Mouse (Mus musculus) cerebellum, adult 2 months (tissue): ENCODE data around the gene Urm1.

ENCODE experiments used
- CTCF ChIP-seq: fragments of 200-500 bp; IDR thresholded peaks from 2 replicates; pipeline ENCODE4 v1.5.1; 2011; ENCODE audit warnings: low read depth, mild to moderate bottlenecking, control low read depth, low read length, moderate library complexity, borderline replicate concordance; ENCODE audit not compliant: insufficient read depth
- POLR2A ChIP-seq: fragments of 200-500 bp; IDR thresholded peaks from 2 replicates; pipeline ENCODE4 v1.6.1; 2011; ENCODE audit warnings: low read length, control low read depth, borderline replicate concordance; ENCODE audit not compliant: insufficient read depth

DNA sequence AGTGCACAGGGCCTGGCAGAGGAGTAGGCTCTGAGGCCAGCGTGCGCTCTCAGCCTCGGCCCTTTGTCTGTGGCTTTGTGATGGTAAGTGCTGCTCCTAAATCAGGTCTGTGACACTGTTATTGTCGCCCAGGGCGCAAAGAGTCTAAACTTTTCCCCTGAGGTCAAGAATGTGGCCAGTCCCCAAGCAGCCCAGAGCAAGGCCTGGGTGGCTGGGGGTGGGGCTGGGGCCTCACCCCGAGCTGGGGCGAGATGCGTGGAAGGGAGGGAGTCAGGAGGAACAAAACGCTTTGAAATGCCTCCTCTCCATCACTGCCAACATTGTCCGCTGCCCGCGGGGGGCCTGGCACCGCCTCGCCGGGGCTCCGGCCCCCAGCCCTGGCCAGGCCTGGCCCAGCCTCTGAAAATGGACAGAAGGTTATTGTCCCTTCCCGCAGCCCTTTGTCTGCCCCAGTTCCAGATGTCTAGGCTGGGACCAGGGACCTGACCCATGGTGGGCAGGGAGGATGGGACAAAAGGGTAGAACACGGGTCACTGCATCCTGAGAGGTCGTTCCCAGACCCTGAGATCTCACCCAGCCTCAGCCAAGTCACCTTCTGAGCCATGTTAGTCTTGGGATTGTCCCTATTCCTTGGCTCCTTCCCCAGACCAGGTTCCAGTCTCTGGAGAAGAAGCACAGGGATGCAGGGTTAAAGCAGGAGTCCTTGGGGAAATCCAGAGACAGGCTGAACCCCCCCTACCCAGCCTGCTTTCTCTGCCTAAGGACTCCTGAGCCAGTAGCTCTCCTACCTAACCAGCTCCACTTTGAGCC lies 36.8 kb downstream of the Urm1 start:
- no peak for TF ChIP-seq CTCF
- no peak for TF ChIP-seq POLR2A
